Mouse (Mus musculus) small intestine, adult 2 months (tissue): ENCODE results near the gene Sirt4.

ENCODE experiments used
- CTCF ChIP-seq: fragments of 200-500 bp; IDR thresholded peaks from 2 replicates; pipeline ENCODE4 v1.5.1; 2012; ENCODE audit warnings: low read depth, mild to moderate bottlenecking, control low read depth, inconsistent platforms, low read length, moderate library complexity, mixed read lengths; ENCODE audit not compliant: insufficient replicate concordance, insufficient read length; ENCODE audit errors: extremely low read depth
- POLR2A ChIP-seq: fragments of 200-500 bp; IDR thresholded peaks from 2 replicates; pipeline ENCODE4 v1.6.1; 2012; ENCODE audit warnings: low read depth, mild to moderate bottlenecking, control low read depth, inconsistent platforms, low read length, moderate library complexity

GRCm38 (mm10) chr5:115514346-115514745, 29.8 kb upstream of the Sirt4 start:
- no peak for TF ChIP-seq CTCF
- TF ChIP-seq POLR2A, result no peak
